Mouse (Mus musculus) forebrain, embryonic 10.5 days (tissue): ENCODE data around the gene Dpep2nb. TPM values are rescaled to one million over a fixed set of nuclear protein-coding genes. Genes with fewer than 3 reads are reported as not detected.

Experiments
- microRNA-seq: library from miRNA; unstranded; fragments of <30 nt; microRNA quantifications from one replicate; pipeline ENCODE4, GENCODE M21; 2017
- polyA plus RNA-seq: library from polyadenylated mRNA; unstranded; fragments of >200 nt; fragmentation: Nextera tagmentation; extraction: Ambion mirVana; gene quantifications from 2 replicates; pipeline ENCODE4 v1.2.1, GENCODE M21; 2016

Gene Dpep2nb
- polyA plus RNA-seq, 1 experiment from 2014 or later = not detected

Small RNAs within 50 kb of the gene (microRNA-seq; reads per million reads assigned to microRNA genes)
- gene Mir7074 = not detected

Other genes starting within 250 kb of the Dpep2nb start
- 32.7 and 38.3 TPM in 2 replicates for gene Gfod2, start 247.3 kb downstream of the Dpep2nb start, polyA plus RNA-seq
- gene Ranbp10, start 178.6 kb downstream of the Dpep2nb start, polyA plus RNA-seq = 9.5 and 11.1 TPM in 2 replicates
- 0.06 and 0.07 TPM in 2 replicates for gene Tsnaxip1, start 178.2 kb downstream of the Dpep2nb start, polyA plus RNA-seq
- gene Cenpt, start 152.7 kb downstream of the Dpep2nb start, polyA plus RNA-seq = 49.5 and 57.9 TPM in 2 replicates
- gene Thap11, start 150.8 kb downstream of the Dpep2nb start, polyA plus RNA-seq = 80.2 and 81.3 TPM in 2 replicates
- 394 and 447 TPM in 2 replicates for gene Nutf2, start 145.4 kb downstream of the Dpep2nb start, polyA plus RNA-seq
- 73.7 and 75.2 TPM in 2 replicates for gene Edc4, start 125.1 kb downstream of the Dpep2nb start, polyA plus RNA-seq
- gene Nrn1l, start 112.4 kb downstream of the Dpep2nb start, polyA plus RNA-seq = 0.33 and 0.65 TPM in 2 replicates
- gene Pskh1, start 105.5 kb downstream of the Dpep2nb start, polyA plus RNA-seq = 29.6 and 29.9 TPM in 2 replicates
- gene Ctrl, start 72.1 kb downstream of the Dpep2nb start, polyA plus RNA-seq = 1.5 and 2.1 TPM in 2 replicates
- 28.9 and 31.5 TPM in 2 replicates for gene Psmb10, start 67.5 kb downstream of the Dpep2nb start, polyA plus RNA-seq
- gene Lcat, start 62.6 kb downstream of the Dpep2nb start, polyA plus RNA-seq = 0.76 and 1.4 TPM in 2 replicates
- gene Slc12a4, start 39.9 kb downstream of the Dpep2nb start, polyA plus RNA-seq = 14.9 and 17.8 TPM in 2 replicates
- gene Dpep3, start 26.5 kb downstream of the Dpep2nb start, polyA plus RNA-seq = not detected in 2 replicates
- 19.4 and 20.5 TPM in 2 replicates for gene Dus2, start 14.6 kb downstream of the Dpep2nb start, polyA plus RNA-seq
- 24.0 and 24.7 TPM in 2 replicates for gene Ddx28, start 5.9 kb upstream of the Dpep2nb start, polyA plus RNA-seq
- 6.6 TPM in 2 replicates for gene Nfatc3, start 52.9 kb upstream of the Dpep2nb start, polyA plus RNA-seq
- gene Esrp2, start 131.0 kb upstream of the Dpep2nb start, polyA plus RNA-seq = 2.0 and 2.6 TPM in 2 replicates
- 12.6 and 14.0 TPM in 2 replicates for gene Pla2g15, start 144.4 kb upstream of the Dpep2nb start, polyA plus RNA-seq
- gene Slc7a6, start 162.9 kb upstream of the Dpep2nb start, polyA plus RNA-seq = 86.5 and 87.9 TPM in 2 replicates
- 36.5 and 37.2 TPM in 2 replicates for gene Slc7a6os, start 205.0 kb upstream of the Dpep2nb start, polyA plus RNA-seq
- 88.6 and 89.1 TPM in 2 replicates for gene Prmt7, start 205.0 kb upstream of the Dpep2nb start, polyA plus RNA-seq